Mouse (Mus musculus) fat pad, adult 2 months (tissue): ENCODE results near the gene Zfp473.
"Not testable (repeated sequence)": the region's sequence is repeated elsewhere in the genome, so short reads cannot be mapped to it uniquely, and the experiment has no call there.

ENCODE experiments used
- DNase-seq: peaks from one replicate; pipeline ENCODE4 v3.0.0-alpha.2; 2011; ENCODE audit warnings: low read depth, low spot score; ENCODE audit errors: extremely low read depth

The Zfp473 gene

DNA sequence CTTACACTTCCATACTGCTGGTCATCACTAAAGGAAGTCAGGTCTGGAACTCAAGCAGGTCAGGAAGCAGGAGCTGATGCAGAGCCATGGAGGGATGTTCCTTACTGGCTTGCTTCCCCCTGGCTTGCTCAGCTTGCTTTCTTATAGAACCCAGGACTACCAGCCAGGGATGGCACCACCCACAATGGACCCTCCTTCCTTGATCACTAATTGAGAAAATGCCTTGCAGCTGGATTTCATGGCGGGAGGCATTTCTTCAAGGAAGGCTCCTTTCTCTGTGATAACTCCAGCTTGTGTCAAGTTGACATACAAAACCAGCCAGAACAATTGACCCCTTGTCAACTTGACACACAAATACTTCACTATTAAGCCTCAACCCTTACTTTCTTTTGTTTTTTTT lies at the start of gene Zfp473:
Zfp473 (minus strand) TSS at position 101 of the 400 bp plus-strand sequence.
- DNase-seq, result not testable (repeated sequence)

DNA sequence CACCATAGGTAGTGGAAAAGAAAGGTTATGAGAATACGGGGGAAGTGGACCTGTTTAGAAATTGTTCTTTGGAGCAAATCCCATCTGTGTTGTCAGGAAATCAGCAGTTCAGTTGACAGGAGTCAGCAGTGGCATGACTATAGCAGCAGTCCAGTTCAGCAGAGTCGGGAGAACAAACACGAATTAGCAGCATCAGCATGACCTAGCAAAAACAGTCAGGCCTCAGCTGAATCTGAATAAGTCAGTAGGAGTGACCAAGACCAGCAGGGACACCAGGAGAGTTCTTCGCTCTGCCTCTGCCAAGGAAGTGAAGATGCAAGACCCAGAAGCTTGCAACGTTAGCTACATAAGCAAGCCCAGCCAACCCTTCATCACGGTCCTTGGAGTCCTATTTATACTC lies 41.9 kb upstream of the Zfp473 start:
- no peak for DNase-seq

DNA sequence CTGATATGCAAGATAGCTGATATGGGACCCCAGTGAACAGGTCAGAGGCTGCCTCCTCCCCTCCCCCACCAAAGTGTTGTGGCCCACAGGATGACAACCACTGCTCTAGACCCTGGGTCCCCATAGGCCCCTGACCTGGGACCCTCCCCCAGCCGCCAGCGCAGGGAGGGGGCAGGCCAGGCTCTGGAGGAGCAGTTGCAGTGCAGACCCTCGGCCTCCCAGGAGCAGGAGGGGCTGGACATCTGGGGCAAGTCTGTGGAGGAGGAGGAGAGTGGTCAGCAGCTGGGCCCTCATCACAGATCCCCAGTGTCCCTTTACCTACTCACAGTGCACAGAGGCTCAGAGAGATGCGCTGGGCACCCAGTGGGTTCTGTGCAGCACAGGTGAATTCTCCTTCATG lies 39.2 kb upstream of the Zfp473 start:
- no peak for DNase-seq

DNA sequence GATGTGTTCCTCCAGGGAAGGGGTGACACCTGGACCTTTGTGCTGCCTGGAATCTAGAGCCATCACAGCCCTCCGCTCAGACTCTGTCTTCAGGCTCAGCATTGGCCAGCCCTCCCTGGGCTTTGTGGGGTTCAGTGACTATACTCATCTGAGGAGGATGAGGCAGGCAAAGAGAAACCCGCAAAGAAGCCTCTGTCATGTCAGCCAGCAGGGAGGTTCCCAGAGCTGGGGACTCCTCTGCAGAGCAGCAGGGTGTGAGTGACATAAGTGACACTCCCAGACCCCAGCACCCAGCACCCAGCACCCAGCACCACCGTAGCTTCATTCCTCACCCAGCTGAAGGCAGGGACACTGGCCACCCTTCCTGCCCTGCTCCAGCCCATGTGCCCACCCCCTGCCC lies 38.7 kb upstream of the Zfp473 start:
- no peak for DNase-seq

DNA sequence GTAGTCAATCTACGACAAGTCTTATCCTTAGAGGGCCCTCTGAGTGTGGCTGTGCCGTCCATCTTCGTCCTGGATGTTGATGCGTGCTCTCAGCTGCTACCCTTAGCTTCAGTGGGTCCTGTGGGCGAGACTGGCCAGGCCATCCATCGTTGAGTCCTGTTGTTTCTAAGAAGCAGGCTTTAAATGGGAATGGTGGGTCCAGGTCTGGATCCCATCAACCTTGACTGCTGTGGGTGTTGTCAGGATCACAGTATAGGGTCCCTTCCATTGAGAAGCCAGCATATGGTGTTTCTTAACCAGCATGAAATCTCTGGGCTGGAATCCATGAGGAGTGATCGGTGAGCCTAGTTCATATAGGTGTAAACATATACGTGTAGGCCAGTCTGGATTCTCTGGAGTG lies 29.3 kb upstream of the Zfp473 start:
- DNase-seq, result no peak

DNA sequence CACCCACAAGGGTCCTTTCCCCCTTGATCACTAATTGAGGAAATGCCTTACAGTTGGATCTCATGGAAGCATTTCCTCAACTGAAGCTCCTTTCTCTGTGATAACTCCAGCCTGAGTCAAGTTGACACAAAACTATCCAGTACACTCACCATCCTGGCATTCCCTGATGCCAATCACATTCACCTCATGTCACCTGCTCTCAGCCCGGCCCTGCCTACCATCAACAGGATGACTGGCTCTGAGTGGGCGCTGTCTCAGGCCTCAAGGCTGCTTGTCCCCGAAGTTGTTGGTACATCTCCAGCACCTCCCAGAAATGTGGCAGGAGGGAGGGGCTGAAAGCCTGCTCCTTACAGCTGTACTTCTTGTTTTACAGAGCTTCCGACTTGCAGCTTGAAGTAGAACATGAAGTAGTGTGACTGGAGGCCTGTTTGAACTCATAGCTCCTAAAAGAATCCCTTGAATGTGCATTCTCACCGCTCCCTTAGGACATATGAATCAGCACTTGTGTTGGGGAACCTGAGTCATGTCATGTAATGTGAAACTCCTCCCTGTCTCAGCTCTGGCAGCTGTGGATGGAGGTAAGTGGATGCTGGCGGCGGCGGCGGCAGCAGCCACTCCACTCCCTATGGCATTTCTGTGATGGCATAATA lies 26.1 kb upstream of the Zfp473 start:
- no peak for DNase-seq

DNA sequence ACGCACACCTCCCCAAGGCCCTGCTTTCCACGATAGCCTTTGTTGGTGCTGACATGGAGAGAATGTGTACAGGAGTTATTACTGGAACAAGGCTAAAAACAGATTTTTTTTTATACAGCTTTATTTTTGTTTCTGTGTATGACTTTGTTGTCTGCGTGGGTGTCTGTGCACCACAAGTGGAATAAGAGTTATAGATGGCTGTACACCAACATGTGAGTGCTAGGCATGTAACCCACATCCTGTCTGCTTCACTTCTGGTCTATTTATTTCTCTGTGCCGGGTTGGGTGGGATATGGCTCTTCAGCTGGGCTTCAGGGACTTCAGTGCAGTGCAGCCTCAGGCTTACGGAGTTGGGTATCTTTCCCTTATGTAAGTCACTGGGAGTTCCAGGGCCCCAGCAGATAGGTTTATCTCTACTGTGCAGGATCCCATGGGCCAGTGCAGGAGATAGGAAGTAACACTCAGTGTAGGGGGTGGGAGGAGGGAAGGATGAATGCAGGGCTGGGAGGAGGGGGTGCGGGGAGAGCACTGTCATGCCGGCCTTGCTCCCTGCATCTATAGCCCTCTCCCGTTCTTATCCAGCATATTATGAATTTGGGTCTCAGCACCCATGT lies 21.8 kb upstream of the Zfp473 start:
- DNase-seq, result no peak

DNA sequence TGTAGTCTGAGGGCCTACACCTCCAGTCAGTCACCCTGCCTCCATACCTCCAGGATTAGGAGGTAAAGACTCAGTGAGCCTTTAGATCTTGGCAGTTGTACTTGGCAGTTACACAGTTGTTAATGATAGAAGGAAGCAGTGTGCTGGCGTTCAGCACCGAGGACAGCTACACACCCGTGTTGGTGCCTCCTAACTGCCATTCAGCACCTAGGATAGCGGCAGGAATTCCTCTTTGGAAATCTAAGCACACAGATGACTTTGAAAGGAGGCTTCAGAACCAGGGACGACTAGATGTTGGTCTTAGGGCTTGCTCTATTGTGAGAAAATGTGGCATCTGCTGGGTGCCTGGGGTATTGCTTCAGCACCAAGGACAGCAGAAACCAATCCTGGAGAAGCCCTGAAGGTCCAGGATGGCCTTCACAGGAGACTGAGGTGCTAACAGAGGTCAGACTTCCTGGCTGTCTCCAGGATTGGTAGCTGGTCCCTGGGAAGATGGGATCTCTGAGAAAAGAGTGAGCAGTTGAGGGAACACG lies 19.3 kb upstream of the Zfp473 start:
- no peak for DNase-seq

DNA sequence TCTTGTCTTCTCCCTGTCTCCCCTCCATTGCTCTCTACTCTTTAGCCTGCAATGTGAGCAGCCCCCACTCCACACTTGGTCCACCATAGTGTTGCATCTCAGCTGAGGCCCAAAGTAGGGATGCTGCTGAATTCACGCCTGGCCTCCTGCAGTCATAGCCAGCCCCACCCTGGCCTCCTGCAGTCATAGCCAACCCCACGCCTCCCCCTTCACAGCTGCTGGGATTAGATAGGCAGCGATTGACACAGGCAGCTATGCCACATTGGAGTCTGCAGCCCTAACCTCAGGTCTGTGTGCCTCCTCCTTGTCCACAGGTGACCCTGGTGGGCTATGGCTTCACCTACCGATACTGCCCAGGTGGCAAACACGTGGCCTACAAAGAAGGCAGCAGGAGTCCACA lies 17.3 kb upstream of the Zfp473 start:
- no peak for DNase-seq

DNA sequence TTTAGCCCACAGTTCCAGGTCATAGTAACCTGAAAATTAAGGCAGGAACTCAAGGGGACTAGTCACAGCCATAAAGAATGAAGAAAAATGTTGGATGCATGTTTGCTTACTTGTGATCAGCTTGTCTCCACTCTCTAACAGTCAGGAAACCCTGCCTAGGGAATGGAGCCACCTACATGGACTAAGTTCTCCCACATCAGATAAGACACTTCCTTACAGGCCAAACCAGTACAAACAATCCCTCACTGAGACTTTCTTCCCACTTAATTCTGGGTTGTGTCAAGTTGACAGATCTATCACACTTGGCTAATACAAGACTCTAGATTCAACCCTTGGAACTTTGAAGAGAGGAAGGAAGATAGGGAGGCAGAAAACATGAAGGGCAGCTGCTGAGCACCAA lies 9.5 kb upstream of the Zfp473 start:
- no peak for DNase-seq

DNA sequence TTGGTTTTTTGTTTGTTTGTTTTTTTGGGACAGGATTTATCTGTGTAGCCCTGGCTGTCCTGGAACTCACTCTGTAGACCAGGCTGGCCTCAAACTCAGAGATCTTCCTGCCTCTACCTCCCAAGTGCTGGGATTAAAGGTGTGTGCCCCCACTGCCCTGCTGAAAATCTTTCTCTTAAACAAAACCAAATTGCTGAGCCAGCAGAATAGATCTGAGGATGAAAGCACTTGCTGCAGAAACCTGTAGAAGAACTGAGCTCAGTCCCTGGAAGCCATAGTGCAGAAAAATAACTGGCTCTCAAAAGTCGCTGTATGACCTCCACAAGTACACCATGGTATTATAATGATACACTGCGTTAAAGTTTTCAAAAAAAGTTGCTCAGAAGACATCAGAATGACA lies 6.3 kb upstream of the Zfp473 start:
- DNase-seq, result no peak

DNA sequence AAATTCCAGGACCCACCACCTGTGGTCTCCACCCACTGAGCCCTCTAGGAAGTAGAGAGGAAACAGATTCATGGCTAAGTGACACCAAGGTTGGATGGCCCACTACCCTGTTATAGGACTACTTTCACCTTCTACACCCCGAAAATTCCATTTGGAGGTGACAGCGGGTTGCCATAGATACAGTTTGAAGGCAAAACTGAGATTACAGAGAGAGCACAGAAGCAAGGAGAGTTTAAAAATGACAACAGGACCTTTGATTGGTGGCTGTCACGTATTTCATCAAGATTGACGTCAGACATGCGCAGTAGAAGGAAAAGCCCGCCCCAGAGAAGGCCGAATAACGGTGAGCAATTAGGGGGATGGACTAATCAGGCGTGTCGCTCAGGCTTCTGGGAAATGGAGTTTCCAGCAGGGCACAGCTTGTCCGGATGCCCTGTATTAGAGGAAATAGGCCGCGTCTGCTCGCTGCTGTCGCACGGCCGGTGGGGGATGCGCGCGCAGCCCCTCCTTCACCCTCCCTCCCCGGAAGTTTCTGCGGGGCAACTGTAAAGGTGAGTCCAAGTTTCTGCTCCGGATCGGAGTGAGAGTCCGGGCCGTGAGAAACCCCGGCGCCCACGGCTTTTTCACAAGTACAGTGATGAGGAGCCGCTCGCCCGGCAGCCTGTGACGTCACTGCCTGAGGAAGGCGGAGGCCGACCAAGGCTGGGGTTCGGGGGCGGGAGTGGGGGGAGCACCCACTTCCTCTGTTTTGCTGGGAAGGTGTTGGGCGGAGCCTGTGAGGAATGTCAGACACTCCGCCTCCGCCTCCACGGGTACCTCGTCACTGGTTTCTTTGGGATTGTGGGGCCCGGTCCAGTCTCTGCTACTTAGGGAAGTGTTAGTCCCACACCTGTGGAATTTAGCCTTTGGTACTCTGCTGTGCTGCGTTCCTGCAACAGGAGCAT lies 2.5 kb downstream of the Zfp473 start, which contains the start of gene Vrk3:
Vrk3 (plus strand) TSS at position 313 of the 944 bp plus-strand sequence.
- DNase-seq, result peak; percentile 84

DNA sequence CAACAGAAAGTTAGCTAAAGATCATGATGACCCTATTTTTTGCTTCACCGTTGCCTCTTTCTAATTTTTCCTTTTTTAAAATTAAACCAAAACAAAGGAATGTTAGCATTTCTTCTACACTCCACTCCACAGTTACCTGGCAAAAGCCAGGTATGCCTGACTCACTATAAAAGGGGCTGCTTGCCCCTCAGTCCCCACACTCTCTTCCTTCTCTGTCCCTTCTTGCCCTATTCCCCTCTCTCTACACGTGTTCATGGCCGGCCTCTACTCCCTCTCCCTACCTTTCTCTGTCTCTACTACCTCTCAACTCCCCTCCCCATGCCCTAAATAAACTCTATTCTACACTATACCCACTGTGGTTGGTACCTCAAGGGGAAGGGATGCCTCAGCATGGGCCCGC lies 3.7 kb downstream of the Zfp473 start:
- DNase-seq, result no peak

DNA sequence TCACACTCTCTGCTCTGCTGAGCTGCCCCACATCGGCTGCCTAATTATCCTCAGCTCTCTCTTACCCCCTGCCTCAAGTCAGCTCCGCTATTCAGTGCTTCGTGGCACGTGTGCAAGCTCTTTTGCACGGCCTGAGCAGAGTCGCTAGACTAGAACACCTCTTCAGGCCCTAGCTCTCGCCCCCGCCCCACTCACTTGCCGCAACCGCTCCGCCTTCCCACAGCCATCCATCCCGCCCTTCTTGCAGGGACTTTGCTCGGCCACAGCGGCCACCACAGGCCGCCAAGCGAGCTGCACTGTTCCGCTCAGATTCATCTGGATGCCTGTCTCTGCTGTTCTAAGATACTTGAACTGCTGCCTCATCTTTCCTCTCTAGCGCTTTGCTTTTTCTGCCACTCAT lies 5.8 kb downstream of the Zfp473 start:
- DNase-seq, result no peak

DNA sequence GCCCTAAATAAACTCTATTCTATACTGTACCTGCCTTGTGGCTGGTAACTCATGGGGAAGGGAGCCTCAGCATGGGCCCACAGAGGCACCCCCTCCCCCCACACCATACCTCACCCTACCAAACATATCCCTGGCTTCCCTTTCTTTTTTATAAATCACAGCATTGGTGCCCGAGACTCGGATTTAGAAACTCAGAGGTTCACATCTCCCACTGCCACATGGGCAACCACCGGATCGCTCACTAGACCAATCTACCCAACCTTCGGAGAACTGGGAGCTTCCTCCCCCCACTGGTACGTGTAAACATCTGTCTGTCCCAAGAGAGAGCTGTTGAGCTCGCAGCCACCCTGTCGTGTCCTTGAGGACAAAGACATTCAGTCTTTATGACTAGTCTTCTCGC lies 6.6 kb downstream of the Zfp473 start:
- DNase-seq, result no peak

DNA sequence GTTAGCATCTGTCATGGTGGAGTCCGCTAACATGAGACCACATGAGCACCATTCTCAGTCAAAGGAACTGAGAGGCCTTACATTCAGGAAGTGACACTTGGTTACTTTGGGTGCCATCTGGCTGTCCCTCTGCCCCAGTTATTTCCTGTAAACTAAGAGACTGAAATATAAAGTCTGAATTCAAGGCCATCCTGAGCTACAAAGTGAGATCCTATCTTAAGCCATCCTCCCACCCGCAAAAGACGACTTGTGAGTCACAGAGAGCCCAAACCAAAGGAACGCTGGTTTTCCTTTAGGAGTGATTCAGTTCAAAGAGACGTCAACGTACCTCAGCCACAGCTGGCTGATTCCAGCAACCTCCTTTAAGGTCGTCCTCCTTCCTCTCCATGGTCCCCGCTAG lies 9.5 kb downstream of the Zfp473 start:
- no peak for DNase-seq

DNA sequence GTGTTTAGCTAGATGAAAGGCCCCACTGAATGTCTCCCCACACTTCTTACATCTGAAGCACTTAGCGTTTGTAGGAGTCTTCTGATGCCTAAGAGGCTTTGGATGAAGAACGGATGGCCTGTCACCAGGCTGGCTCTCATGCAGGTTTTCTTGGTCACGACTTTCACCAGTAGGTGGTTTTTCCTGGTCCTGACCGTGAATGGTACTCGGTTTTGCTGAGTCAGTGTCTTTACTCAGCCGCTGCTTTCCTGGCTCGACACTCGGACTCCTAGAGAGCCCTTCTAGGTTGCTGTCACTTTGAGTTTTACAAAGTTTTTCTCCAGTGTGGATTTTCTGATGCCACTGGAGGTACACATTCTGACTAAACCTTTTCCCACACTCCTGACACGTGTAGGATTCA lies 17.1 kb downstream of the Zfp473 start:
- DNase-seq, result no peak

DNA sequence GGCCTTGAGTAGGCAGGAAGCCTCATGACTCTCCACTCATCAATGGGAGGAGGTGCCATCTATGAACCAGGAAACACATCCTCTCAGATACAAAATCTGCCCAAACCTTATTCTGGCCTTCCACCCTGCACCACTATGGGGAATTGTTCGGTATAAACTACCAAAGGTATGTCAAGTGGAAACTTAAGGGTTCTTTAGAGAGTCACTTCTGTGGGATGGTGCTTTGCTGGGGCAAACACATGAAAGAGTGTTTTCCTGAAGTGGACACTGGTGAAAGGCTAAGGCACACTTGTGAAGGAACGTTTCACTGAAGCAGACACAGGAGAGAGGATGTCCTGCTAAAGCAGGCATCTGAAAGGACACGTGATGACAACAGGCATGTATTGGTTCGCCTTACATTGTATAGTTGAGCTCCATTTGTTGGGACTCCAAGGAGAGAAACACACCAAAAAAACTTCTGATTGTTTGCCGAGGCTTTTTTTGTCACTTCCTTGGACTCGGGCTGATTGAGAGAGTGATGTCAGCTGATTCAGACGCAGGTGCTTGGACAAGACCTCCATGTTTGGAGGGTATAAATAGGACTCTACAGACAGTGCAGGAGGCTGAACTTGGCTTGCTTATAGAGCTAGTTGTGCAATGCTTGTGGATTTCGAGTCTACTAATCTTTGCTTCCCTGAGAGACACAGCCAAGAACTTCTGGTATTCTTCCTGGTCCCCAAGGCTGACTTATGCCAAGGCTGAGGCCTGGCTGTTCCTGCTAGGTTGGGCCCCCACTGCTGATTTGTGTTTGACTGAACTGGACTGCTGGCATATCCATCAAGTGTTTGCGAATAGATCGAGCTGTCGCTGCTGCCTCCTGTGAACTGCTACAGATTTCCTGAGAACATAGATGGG lies 22.5 kb downstream of the Zfp473 start:
- no peak for DNase-seq

DNA sequence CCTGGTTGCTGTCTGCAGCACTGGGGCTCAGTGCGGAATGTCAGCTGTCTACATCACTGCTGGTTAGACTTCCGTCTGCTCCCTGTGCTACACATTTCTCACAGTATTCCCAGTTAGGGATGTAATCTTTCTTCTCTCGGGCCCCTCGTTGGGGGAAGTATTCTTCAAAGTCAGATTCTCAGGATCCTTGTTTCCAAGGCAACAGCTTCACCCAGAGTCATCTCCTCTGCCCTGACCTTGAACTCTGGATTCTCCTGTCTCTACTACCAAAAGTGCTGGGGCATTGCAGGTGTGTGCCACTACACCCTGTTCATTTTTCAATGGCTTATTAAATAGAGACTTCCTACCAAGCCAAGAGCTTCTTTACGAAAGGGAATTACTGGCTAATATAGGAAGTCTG lies 23.7 kb downstream of the Zfp473 start:
- no peak for DNase-seq

DNA sequence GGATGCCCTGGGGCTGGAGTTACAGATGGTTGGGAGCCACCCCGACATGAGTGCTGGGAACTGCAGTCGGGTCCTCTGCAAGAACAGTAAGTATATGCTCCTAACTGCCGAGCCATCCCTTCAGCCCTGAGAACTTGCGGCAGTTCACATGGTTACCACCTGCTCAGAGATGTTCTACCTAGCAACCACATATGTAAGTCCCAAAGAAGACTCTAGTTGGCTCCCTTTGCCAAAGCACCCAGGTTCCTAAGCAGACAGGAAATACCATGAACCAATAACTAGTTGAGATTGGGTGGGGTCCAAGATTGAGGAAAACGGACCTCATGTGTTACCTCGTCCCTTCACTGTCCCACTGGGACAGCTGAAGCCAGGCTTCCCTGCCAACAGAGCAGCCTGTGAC lies 24.5 kb downstream of the Zfp473 start:
- DNase-seq, result no peak

DNA sequence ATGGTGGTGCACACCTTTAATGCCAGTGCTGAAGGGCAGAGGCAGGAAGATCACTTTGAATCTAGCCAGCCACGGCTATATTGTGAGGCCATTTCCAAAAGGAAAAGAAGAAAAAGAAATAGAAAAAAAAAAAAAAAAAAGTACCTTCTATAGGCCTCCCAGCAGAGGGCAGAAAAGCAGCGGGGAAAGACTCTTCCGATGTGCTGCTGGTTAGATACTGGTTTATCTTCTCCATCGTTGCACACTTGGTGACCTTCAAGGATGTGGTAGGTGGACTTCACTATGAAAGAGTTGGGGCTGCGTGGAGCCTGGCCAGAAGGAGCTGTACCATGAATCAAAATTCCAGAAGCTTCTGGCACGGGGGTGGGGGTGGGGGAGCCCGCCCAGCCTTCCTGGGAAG lies 26.5 kb downstream of the Zfp473 start:
- no peak for DNase-seq
